Mouse (Mus musculus): ENCODE results near the gene Heatr4. TPM values are rescaled to one million over a fixed set of nuclear protein-coding genes. Genes with fewer than 3 reads are reported as not detected.

The Heatr4 gene
- polyA plus RNA-seq, 1 experiment from 2014 or later = not detected

GRCm38 (mm10) chr12:83998341-83999107, 13.9 kb upstream of the Heatr4 start:
- TF ChIP-seq CTCF (IDR thresholded peaks at IDR 0.05; ENCODE audit: low read depth) = no peak
- ATAC-seq (ENCODE audit: insufficient read depth) (no peak), DNase-seq (no peak)
- Histone ChIP-seq H3K36me3 (ENCODE audit: insufficient read depth) (peaks cover 1% of the 10 kb centered on the region), H3K9me3 (ENCODE audit: low read depth, low read length) (peaks cover 6% of the 10 kb centered on the region; the same call in 1 of the 2 replicates), H3K4me2 (no peak overlapping the region), H3K9ac (no peak overlapping the region), H3K4me1 (ENCODE audit: insufficient read depth) (no peaks in the 10 kb centered on the region), H3K4me3 (ENCODE audit: low read depth, low read length) (no peak overlapping the region), H3K27ac (ENCODE audit: low read depth) (no peak overlapping the region), H3K27me3 (ENCODE audit: insufficient read depth, low read length) (no peaks in the 10 kb centered on the region)
- 35% methylated on average over 11 of the region's 11 CpGs for WGBS

DNA sequence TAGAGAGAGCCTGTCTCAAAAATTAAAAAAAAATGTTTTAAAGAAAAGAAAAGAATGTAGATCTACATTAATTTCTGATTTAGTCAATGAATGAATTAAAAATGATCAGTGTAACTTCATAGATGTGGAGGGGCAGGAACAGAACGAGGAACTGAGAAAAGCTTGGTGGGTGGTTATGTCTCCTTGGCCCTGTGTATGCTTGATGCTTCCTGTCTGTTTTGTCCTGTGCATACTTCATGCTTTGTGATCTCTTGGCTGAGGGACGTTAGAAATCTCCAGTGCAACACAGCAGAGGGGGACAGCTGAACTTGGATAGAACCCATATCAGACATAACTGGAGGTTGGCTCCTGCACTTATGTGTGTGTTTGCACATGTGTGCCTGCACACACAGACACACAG, 12.6 kb upstream of the Heatr4 start:
- no peak overlapping the region for H3K4me3 ChIP-seq (ENCODE audit: low read depth, low read length)
- no peak overlapping the region for H3K4me2 ChIP-seq
- no peaks in the 10 kb centered on the region for H3K4me1 ChIP-seq (ENCODE audit: insufficient read depth)
- DNase-seq (no peak), ATAC-seq (ENCODE audit: insufficient read depth) (no peak)
- 45% methylated on average over 2 of the region's 2 CpGs for WGBS
- H3K27ac ChIP-seq (ENCODE audit: low read depth) = no peak overlapping the region
- H3K27me3 ChIP-seq (ENCODE audit: insufficient read depth, low read length) = no peaks in the 10 kb centered on the region
- no peak for TF ChIP-seq CTCF (IDR thresholded peaks at IDR 0.05; ENCODE audit: low read depth)
- H3K36me3 ChIP-seq (ENCODE audit: insufficient read depth) = peaks cover 6% of the 10 kb centered on the region
- H3K9ac ChIP-seq = no peak overlapping the region
- H3K9me3 ChIP-seq (ENCODE audit: low read depth, low read length) = peaks cover 6% of the 10 kb centered on the region; the same call in 1 of the 2 replicates

- Histone ChIP-seq H3K27me3 (ENCODE audit: insufficient read depth, low read length) (no peaks in the 10 kb centered on the region), H3K36me3 (ENCODE audit: insufficient read depth) (peaks cover 9% of the 10 kb centered on the region), H3K4me3 (ENCODE audit: low read depth, low read length) (peak overlapping the region; percentile 64; the same call in 1 of the 2 replicates), H3K27ac (ENCODE audit: low read depth) (no peak overlapping the region), H3K9ac (no peak overlapping the region), H3K9me3 (ENCODE audit: low read depth, low read length) (no peaks in the 10 kb centered on the region), H3K4me1 (ENCODE audit: insufficient read depth) (peaks cover 8% of the 10 kb centered on the region), H3K4me2 (peak overlapping the region; percentile 56; the same call in 1 of the 2 replicates)
- no peak for TF ChIP-seq CTCF (IDR thresholded peaks at IDR 0.05; ENCODE audit: low read depth)
- 88% methylated on average over 4 of the region's 4 CpGs for WGBS
- ATAC-seq (ENCODE audit: insufficient read depth) = no peak
- no peak for DNase-seq
These were observed 4.7 kb upstream of the Heatr4 start for GRCm38 (mm10) chr12:83989378-83989777.

GRCm38 (mm10) chr12:83988483-83988882, 3.8 kb upstream of the Heatr4 start:
- 55% methylated on average over 4 of the region's 4 CpGs for WGBS
- no peaks in the 10 kb centered on the region for H3K9me3 ChIP-seq (ENCODE audit: low read depth, low read length)
- peak overlapping the region; percentile 64 for H3K4me3 ChIP-seq (ENCODE audit: low read depth, low read length)
- TF ChIP-seq CTCF (IDR thresholded peaks at IDR 0.05; ENCODE audit: low read depth) = no peak
- H3K27me3 ChIP-seq (ENCODE audit: insufficient read depth, low read length) = no peaks in the 10 kb centered on the region
- H3K27ac ChIP-seq (ENCODE audit: low read depth) = peak overlapping the region; percentile 97
- H3K9ac ChIP-seq = peak overlapping the region; percentile 77
- H3K36me3 ChIP-seq (ENCODE audit: insufficient read depth) = peaks cover 7% of the 10 kb centered on the region
- H3K4me1 ChIP-seq (ENCODE audit: insufficient read depth) = peaks cover 8% of the 10 kb centered on the region
- H3K4me2 ChIP-seq = peak overlapping the region; percentile 56
- no peak for DNase-seq
- ATAC-seq (ENCODE audit: insufficient read depth) = peak; percentile 18; the same call in 1 of the 2 replicates

DNA sequence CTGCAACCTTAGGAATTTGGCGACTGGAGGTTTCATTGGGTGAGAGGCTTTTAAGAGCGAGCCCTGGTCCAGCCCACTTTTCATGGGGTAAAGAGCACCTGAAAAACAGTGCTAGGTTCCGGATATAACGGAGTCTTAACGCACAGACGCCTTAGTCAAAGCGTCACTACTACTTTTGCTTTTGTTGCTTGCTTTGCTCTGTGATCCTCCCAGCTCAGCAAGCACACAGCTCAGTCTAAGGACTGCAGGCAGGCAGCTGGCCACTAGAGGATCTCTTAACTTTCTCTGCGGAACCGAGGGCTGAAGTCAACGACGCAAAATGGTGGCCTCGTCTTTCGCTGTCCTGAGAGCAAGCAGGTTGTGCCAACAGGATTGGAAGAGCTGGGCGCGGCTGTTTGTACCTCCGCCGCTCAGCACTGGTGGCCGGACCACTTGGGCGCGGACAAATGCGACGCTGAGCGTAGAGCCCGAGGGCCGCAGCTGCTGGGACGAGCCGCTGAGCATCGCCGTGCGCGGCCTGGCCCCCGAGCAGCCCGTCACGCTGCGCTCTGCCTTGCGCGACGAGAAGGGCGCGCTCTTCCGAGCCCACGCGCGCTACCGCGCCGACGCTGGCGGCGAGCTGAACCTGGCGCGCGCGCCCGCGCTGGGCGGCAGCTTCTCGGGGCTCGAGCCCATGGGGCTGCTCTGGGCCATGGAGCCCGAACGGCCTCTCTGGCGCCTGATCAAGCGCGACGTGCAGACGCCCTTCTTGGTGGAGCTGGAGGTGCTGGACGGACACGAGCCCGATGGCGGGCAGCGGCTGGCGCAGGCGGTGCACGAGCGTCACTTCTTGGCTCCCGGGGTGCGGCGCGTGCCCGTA, 3.2 kb upstream of the Heatr4 start, which contains the start of gene Acot2:
Gene Acot2 (plus strand): TSS at position 279 of the 859 bp plus-strand sequence.
- Histone ChIP-seq H3K4me2 (peak within 1 kb of the TSS; percentile 56), H3K4me1 (ENCODE audit: insufficient read depth) (peaks cover 8% of the 10 kb centered on the region), H3K27me3 (ENCODE audit: insufficient read depth, low read length) (no peaks in the 10 kb centered on the region), H3K9ac (peak within 1 kb of the TSS; percentile 77), H3K9me3 (ENCODE audit: low read depth, low read length) (no peaks in the 10 kb centered on the region), H3K36me3 (ENCODE audit: insufficient read depth) (peaks cover 3% of the 10 kb centered on the region; the same call in 1 of the 2 replicates), H3K27ac (ENCODE audit: low read depth) (peak within 1 kb of the TSS; percentile 97), H3K4me3 (ENCODE audit: low read depth, low read length) (peak within 1 kb of the TSS; percentile 64)
- WGBS = under 1% methylated on average over 70 of the region's 80 CpGs
- DNase-seq (peak; percentile 93), ATAC-seq (ENCODE audit: insufficient read depth) (peak; percentile 91)
- TF ChIP-seq CTCF (IDR thresholded peaks at IDR 0.05; ENCODE audit: low read depth) = peak; percentile 82

DNA sequence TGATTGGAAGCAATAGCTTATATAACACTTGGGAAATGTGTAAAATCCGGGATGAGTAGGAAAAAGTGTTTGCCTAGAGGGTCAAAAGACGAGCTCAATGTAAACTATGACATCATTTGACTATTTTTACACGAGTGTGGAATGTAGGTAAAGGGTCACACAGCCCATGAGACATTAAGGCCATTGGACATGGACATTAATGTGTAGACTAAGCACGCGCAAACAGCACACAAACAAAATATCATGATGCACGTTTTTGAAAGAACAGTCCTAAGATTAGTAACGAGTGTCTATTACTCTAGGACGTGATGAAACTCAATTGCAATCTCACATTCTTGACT, 2.6 kb upstream of the Heatr4 start:
- DNase-seq (peak; percentile 61), ATAC-seq (ENCODE audit: insufficient read depth) (peak; percentile 44; the same call in 1 of the 2 replicates)
- no peak for TF ChIP-seq CTCF (IDR thresholded peaks at IDR 0.05; ENCODE audit: low read depth)
- 13% methylated on average over 8 of the region's 8 CpGs for WGBS
- Histone ChIP-seq H3K4me3 (ENCODE audit: low read depth, low read length) (peak overlapping the region; percentile 64), H3K27ac (ENCODE audit: low read depth) (peak overlapping the region; percentile 97), H3K36me3 (ENCODE audit: insufficient read depth) (peaks cover 3% of the 10 kb centered on the region; the same call in 1 of the 2 replicates), H3K4me2 (peak overlapping the region; percentile 56), H3K9me3 (ENCODE audit: low read depth, low read length) (no peaks in the 10 kb centered on the region), H3K27me3 (ENCODE audit: insufficient read depth, low read length) (no peaks in the 10 kb centered on the region), H3K9ac (peak overlapping the region; percentile 77; the same call in 1 of the 2 replicates), H3K4me1 (ENCODE audit: insufficient read depth) (peaks cover 8% of the 10 kb centered on the region)

Data from lung, embryonic 14.5 days (tissue).